Mouse (Mus musculus) layer of hippocampus, adult 9-11 months (tissue): ENCODE data around the gene Gm21866.
"Not testable (repeated sequence)": the region's sequence is repeated elsewhere in the genome, so short reads cannot be mapped to it uniquely, and the experiment has no call there.

Source experiments
- DNase-seq: peaks from one replicate; pipeline ENCODE4 v3.0.0; 2022

Gm21866 gene

GRCm38 (mm10) chrY:13465479-13465878 lies at the start of gene Gm21866:
TSS of gene Gm21866 (minus strand) at chrY:13465579.
- not testable (repeated sequence) for DNase-seq

- DNase-seq: not testable (repeated sequence)
These were observed 28.3 kb upstream of the Gm21866 start, which contains the start of gene Gm20773 for GRCm38 (mm10) chrY:13493726-13494125. TSS of gene Gm20773 (plus strand) at chrY:13494026.
